Mouse (Mus musculus): ENCODE results near the gene Ltb4r2.

DNA sequence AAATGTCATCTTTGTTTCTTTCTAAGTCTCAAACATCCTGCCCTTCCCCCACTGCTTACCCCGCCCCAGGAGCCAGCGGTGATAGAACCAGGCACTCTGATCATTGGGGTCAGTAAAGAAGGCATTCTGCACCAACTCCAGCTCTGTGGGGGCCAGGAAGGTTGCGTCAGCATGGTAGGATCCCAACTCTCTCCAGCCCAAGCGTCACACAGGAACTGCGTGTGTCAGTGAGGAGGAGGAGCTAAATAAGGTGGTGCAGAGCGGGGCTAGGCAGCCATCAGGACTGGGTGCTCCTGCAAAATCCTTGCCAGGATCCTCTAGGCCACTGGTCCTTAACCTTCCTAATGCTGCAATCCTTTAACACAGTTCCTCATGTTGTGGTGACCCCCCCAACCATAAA is 41.5 kb upstream of the Ltb4r2 start:
- TF ChIP-seq CTCF (conservative IDR thresholded peaks at IDR 0.05 in 1 of 2, IDR thresholded peaks at IDR 0.05 in 1 of 2; ENCODE audit: low read depth in 2 of 2, low read length in 2 of 2) (no peak), JUND (conservative IDR thresholded peaks at IDR 0.05; ENCODE audit: low read depth, low read length) (no peak), MAX (IDR thresholded peaks at IDR 0.05; ENCODE audit: low read length) (no peak), SIN3A (IDR thresholded peaks at IDR 0.05; ENCODE audit: low read length) (no peak)
